Mouse (Mus musculus) left cerebral cortex, adult 18-20 months (tissue): ENCODE data around the gene H2afx. TPM values are rescaled to one million over a fixed set of nuclear protein-coding genes. Genes with fewer than 3 reads are reported as not detected.
"Not testable (repeated sequence)": the region's sequence is repeated elsewhere in the genome, so short reads cannot be mapped to it uniquely, and the experiment has no call there.

Experiments used
- DNase-seq, 2 experiments: peaks; one replicate each; pipeline ENCODE4 v3.0.0; 2021 to 2022; ENCODE audit warnings: low spot score in 2 of 2, mixed read lengths in 1 of 2
- total RNA-seq, 2 experiments: library from RNA; stranded (reverse); gene quantifications; 2 replicates each; pipeline ENCODE4 v1.2.3; 2021

H2afx gene
- total RNA-seq, 2 experiments from 2014 or later = 51.3 to 54.1 TPM

- DNase-seq = no peak
Measured at GRCm38 (mm10) chr9:44318076-44318825, 16.2 kb upstream of the H2afx start.

DNA sequence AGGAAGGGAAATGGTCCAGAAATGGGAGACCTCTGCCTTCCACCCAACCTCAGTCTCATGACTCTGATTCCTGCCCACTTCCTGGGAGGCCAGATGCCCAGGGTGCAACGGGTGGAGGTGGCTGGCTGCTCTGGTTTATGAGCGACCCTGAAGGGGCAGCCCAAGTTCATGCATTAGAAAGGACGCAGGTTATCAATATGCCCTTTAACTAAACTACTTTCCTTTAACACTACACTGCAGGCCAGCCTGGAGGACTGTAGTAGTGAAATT lies 15.7 kb upstream of the H2afx start:
- no peak for DNase-seq

GRCm38 (mm10) chr9:44319105-44319886 lies 15.2 kb upstream of the H2afx start:
- peak; percentile 30 to 51 for DNase-seq

DNA sequence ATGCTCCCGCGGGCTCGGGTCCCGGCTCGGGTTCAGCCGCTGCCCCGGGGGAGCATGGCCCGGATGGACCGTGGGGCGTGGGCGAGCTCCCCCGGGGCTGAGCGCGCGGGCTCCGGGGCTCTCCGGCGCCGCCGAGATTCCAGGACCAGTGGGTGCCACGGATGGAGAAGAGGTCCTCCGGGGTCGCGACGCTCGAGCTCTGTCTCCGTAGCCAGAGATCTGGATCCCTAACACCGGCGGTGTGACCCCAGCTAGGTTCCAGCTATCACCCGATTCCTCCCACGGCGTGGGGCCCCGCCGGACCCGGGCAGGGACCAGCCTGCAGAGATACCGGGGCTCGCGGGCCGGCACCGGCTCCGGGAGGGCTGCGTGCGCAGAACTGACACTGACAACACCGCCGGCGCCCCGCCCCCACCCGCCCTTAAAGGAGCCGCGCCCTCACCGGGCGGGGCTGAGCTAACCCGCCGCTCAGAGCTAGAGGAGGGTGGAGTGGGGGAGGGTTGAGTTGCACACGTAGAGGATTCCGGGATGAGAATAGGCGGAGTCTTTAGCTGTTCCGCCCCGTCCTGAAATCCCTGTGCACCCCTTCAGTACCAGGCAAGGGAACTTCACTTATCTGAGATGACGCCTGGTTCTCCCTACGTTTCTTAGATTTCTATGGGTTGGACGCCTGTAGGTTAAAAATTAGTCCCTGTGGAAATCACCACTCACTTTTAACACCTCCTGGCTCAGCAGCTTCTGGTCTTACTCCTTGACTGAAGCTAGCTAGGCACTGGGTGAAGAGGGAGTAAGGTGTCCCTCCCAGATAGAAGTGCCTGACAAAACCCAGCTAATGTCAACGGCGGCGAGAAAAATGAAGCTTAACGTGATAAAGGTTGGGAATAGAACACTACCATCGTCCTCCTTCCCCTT lies 14.4 kb upstream of the H2afx start, which contains the start of gene C2cd2l:
TSS of gene C2cd2l (minus strand) at position 399 of the 912 bp plus-strand sequence.
- peak; percentile 88 to 93 for DNase-seq

DNA sequence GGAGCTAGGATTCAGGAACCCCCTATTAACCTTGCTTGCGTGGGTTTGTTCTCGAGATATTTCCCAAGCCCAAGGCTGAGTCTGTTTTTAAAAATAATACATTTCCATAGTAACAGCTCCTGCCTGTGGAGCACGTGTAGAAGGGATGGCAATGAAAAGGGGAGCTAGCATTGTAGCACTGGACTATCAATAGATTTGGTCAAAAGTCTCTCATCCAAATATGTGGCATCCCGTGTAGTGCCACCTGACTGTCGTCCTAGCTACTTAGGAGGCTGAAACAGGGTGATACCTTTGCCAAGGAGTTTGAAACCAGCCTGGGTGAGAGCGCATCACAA lies 13.7 kb upstream of the H2afx start:
- no peak for DNase-seq

GRCm38 (mm10) chr9:44323656-44324055 lies 10.8 kb upstream of the H2afx start:
- DNase-seq = not testable (repeated sequence)

DNA sequence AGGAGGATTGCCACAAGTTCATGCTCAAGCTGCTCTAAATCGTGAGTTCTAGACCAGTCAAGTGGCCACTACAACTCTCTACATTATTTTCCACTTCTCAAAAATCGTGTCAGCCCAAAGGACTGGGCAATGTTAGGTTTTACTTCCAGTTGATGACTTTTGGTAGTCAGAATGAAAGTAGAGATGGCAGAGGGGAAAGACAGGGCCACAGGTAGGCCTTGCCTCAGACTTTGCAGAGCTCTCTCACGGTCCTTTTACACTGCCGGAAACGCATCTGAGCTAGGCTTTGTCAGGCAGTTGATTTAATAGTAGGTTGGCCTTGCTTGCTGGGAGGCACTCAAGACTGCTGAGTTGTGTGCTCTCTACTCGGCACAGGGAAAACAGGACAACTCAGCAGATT lies 10.3 kb upstream of the H2afx start:
- DNase-seq = no peak

DNA sequence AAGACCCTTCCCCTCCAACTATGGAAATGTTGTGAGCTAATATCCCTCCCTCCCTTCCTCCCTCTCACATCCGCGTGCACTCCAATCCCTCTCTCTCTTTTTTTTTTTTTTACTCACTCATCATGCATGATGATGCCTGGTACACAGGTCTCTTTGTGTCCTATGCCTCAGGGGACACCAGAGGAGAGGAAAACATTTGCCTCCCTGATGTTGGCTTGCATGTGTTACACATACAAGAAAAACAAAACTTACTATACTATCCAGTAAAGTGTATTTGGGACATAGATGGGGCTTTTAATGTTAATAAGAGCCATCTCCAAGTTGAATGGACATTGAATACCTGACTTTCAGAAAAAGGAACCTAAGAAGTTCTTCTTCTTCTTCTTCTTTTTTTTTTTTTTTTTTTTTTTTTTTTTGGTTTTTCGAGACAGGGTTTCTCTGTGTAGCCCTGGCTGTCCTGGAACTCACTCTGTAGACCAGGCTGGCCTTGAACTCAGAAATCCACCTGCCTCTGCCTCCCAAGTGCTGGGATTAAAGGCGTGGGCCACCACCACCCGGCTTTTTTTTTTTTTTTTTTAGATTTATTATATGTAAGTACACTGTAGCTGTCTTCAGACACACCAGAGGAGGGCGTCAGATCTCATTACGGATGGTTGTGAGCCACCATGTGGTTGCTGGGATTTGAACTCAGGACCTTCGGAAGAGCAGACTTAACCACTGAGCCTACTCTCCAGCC lies 9.3 kb upstream of the H2afx start:
- not testable (repeated sequence) for DNase-seq

DNA sequence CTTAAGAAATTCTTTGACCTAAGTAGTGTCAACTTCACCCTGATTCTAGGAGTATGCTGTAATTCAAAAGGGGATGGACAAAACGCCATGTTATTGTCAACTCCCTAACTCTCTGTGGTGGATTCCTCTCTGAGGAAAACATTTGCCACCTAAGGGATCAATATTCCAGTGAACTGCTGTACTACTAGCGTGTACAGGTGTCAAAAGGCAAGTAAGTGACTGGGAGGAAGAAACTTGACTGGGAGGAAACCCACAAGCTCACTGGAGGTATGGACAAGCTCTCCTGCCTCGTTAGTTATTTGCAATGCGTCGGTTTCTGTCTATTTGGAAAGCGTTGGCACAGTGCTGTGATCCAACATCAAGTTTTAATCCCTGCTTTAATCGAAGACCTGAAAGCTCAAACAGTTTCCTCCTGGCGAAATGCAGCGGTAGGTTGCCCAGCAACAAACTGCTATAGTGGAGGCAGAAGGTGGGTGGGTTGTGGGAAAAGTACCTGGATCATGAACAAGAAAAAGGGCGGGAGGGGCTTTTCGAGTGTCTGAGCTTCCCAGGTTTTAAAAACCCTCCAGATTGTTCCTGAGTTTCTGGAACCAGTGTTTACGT lies 8.6 kb upstream of the H2afx start, which contains the start of gene Dpagt1:
TSS of gene Dpagt1 (plus strand) at position 252 of the 603 bp plus-strand sequence.
- no peak for DNase-seq

DNA sequence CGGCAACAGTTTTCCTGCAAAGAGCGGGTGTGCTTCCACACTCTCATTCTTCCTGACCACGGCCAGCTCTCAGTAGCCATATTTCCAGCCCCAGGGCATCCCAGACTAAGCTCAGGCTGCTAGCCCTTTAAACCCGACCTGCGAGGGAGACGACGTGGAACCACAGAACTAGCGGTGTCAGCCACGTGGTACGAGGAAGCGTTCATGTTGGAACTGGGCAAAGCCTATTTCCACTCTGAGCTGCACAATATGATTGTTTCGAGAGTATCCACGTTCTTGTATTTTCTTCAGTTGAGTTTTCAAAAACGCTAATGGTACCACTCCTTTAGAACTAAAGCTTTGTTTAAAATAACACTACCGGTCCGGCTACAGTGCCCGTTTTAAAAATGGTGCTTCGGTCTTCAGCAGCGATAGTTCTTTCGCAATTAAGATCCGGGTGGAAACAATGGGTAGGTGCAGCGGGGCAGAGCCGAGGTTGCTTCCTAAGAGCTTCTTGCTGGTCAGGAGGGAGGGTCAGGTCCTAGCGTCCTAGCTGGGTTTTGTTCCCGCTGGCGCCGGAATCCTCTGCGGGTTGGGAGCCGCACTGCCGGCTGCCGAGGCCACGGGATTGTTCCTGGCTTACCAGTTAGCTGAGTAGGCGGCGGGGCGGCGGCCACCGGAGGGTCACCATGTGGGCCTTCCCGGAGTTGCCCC lies 8.0 kb upstream of the H2afx start:
- peak; percentile 81 to 87 for DNase-seq

GRCm38 (mm10) chr9:44327064-44327711 lies 7.3 kb upstream of the H2afx start:
- DNase-seq = no peak

DNA sequence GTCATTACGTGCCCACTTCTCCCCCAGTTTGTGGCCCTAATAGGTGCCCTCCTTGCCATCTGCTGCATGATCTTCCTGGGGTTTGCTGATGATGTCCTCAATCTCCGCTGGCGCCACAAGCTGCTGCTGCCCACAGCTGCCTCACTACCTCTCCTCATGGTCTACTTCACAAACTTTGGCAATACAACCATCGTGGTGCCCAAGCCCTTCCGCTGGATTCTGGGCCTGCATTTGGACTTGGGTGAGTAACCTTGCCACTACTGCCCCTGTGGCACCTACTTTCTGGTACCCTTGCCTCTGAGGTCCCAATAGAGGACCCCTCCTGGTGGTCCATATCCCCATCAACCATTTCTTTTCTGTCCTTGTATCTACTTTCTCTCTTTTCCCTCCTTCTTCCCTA lies 6.6 kb upstream of the H2afx start:
- no peak for DNase-seq

DNA sequence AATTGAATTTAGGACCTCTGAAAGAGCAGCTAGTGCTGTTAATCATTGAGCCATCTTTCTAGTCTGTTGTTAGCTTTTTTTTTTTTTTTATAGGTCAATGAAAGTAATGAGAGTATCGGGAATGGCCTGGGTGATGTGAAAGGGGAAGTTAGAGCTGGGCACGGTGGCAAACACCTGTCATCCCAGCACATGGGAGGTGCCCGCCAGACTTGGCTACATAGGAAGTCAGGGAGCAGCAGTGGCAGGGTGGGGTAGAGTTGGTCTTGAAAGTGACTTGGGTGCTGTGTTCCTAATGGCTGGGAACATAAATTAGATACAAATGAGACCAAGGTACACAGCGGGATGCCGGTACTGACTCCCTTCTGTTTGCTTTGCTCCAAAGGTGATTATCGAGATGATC lies 3.8 kb upstream of the H2afx start:
- no peak for DNase-seq

DNA sequence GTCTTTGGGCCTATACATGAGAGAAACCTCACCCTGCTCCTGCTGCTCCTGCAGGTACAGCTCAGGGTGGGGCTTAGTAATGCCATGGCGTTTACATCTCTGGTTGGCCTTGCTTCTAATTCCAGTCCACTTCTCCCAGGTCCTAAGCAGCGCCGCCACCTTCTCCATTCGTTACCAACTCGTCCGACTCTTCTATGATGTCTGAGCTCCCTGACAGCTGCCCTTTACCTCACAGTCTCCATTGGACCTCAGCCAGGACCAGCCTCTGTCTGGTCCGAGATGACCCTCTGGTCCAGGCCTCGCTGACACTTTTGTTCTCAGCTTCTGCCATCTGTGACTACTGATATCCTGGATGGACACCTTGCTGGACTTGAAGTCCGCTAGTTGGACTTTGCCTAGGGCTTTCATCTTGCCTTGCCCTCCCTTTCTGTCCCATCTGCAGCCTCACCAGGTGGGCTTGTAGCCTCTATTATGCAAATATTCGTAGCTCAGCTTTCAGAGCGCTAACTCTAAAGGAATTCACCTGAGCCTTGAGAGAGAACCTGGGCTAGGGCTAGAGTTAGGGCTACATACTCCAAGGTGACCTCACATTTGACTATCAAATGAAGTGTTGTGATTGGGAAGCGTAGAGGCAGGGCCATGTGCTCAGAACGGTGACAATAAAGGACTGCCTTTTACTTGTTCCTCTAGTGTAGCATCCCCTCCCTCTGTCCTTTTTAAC lies 1.4 kb upstream of the H2afx start:
- DNase-seq = no peak

GRCm38 (mm10) chr9:44335331-44336092 lies 1.0 kb downstream of the H2afx start:
- peak in 1 of 2 experiments; percentile 36 for DNase-seq

GRCm38 (mm10) chr9:44336093-44336406 lies 1.6 kb downstream of the H2afx start:
- DNase-seq = no peak

GRCm38 (mm10) chr9:44336513-44336912 lies 2.0 kb downstream of the H2afx start:
- not testable (repeated sequence) for DNase-seq

DNA sequence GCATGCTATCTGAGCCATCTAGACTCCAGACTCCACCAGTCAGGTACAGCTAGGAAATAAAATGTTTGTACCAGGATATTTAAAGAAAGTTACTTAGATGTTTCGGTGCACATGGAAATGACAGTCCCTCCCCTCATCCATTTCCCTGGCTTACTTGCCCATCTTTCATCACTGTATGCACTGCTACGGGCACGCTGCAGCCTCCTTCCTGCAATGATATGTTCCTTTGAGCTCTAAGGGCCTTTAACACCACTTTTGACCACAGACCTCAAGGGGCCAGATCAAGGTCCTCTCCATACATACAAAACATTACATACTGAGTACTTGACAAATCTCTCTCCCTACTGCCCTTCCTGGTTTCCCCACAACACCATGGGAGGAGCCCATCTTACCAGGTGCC lies 2.5 kb downstream of the H2afx start:
- no peak for DNase-seq
